Mouse (Mus musculus): ENCODE data around the gene Cmss1. TPM values are rescaled to one million over a fixed set of nuclear protein-coding genes. Genes with fewer than 3 reads are reported as not detected.

Cmss1 gene
- polyA plus RNA-seq (2014; fragmentation: Illumina TruSeq; extraction: RNeasy Lipid Tissue Mini Kit (QIAGEN cat#74804); ENCODE audit: low read depth, low replicate concordance) = 5.7 TPM

DNA sequence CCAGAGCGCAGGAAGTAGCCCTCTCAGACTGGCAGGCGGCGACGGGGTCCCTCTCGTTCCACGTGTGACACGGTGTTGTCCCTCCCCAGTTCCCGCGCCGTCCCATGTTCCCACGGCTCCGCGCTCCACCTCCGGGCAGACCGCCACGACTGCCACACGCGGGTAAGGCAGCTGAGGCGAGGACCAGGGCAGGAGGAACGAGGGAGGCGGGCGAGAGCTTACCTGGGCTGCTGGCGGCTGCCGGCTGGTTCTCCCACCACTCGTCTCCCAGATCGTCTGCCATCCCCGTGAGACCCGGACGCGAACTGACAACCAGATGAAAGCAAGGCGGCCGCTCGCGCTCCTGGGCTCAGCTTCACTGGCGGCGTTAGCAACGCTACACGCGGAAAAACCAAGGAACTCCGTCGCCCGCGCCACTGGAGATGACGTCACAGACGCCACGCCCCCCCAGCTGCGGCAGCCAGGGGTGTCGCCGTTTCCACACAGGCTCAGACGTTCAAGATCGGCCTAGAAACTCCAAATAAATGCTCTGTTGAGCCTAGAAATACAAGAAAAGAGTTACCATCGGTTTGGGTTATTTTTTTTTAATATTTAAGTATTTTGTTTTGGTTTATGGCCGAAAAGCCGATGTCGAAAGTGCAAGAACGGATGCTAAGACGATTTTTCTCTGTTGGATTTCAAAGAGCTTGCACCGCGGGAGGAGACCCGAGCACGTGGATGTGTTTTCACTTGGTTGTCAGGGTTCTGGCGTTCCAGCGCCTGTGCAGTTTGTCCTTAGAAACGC is at the start of gene Cmss1:
Cmss1 (minus strand) TSS at position 421 of the 784 bp plus-strand sequence.

GRCm38 (mm10) chr16:57352751-57353150 is 253.9 kb downstream of the Cmss1 start, which contains the start of gene Filip1l:
Gene Filip1l, plus strand, starts transcription at chr16:57353093.

GRCm38 (mm10) chr16:57292765-57293164 is 313.9 kb downstream of the Cmss1 start, which contains the start of gene Tmem30c:
Gene Tmem30c, minus strand, starts transcription at chr16:57292865.

Other genes starting within 250 kb of the Cmss1 start
- 0.53 TPM for gene Col8a1, start 147.9 kb upstream of the Cmss1 start, polyA plus RNA-seq (2014; fragmentation: Illumina TruSeq; extraction: RNeasy Lipid Tissue Mini Kit (QIAGEN cat#74804); ENCODE audit: low read depth, low replicate concordance)